Mouse (Mus musculus) kidney, adult 9 months (tissue): ENCODE measurements around the gene Cacna1e.

Experiments used
- DNase-seq: peaks from one replicate; pipeline ENCODE4 v3.0.0; 2022

Cacna1e gene

GRCm38 (mm10) chr1:154491071-154491470, 393.2 kb downstream of the Cacna1e start:
- no peak for DNase-seq

GRCm38 (mm10) chr1:154476671-154477070, 407.6 kb downstream of the Cacna1e start:
- no peak for DNase-seq

- no peak for DNase-seq
Measured at GRCm38 (mm10) chr1:154475706-154476105, 408.6 kb downstream of the Cacna1e start.

GRCm38 (mm10) chr1:154474156-154474555, 410.1 kb downstream of the Cacna1e start:
- no peak for DNase-seq

- DNase-seq: no peak
Measured at GRCm38 (mm10) chr1:154467265-154467664, 417.0 kb downstream of the Cacna1e start.

- no peak for DNase-seq
Measured at GRCm38 (mm10) chr1:154461521-154461920, 422.8 kb downstream of the Cacna1e start.

- DNase-seq: no peak
Measured at GRCm38 (mm10) chr1:154460067-154460466, 424.2 kb downstream of the Cacna1e start.

- no peak for DNase-seq
Measured at GRCm38 (mm10) chr1:154458601-154459000, 425.7 kb downstream of the Cacna1e start.

- no peak for DNase-seq
Measured at GRCm38 (mm10) chr1:154450799-154451198, 433.5 kb downstream of the Cacna1e start.

GRCm38 (mm10) chr1:154446456-154446855, 437.8 kb downstream of the Cacna1e start:
- no peak for DNase-seq

- DNase-seq: no peak
Measured at GRCm38 (mm10) chr1:154433520-154433919, 450.8 kb downstream of the Cacna1e start.

- no peak for DNase-seq
Measured at GRCm38 (mm10) chr1:154433112-154433511, 451.2 kb downstream of the Cacna1e start.

GRCm38 (mm10) chr1:154428276-154428675, 456.0 kb downstream of the Cacna1e start:
- DNase-seq: no peak

GRCm38 (mm10) chr1:154418278-154418677, 466.0 kb downstream of the Cacna1e start:
- no peak for DNase-seq

GRCm38 (mm10) chr1:154416384-154417155, 467.7 kb downstream of the Cacna1e start:
- DNase-seq: no peak

GRCm38 (mm10) chr1:154415826-154416225, 468.5 kb downstream of the Cacna1e start:
- DNase-seq: no peak

GRCm38 (mm10) chr1:154413138-154413537, 471.2 kb downstream of the Cacna1e start:
- DNase-seq: no peak

- no peak for DNase-seq
Measured at GRCm38 (mm10) chr1:154409051-154409450, 475.2 kb downstream of the Cacna1e start.

- no peak for DNase-seq
Measured at GRCm38 (mm10) chr1:154391979-154392378, 492.3 kb downstream of the Cacna1e start.
